Mouse (Mus musculus): ENCODE data around the gene Ndufa4l2. TPM values are rescaled to one million over a fixed set of nuclear protein-coding genes. Genes with fewer than 3 reads are reported as not detected.

Ndufa4l2 gene
- polyA plus RNA-seq, 1 experiment from 2014 or later: 14.8 TPM

- H3K27ac ChIP-seq: no peak overlapping the region
- peaks cover 73% of the 10 kb centered on the region for H3K4me1 ChIP-seq
- ATAC-seq: no peak
- H3K4me2 ChIP-seq: peak overlapping the region; percentile 89
- peak overlapping the region; percentile 70 for H3K4me3 ChIP-seq
- no peaks in the 10 kb centered on the region for H3K9me3 ChIP-seq (replicated peaks)
- 79% methylated on average over 37 of the region's 37 CpGs for WGBS (ENCODE audit: insufficient replicate concordance)
- H3K27me3 ChIP-seq (replicated peaks): peaks cover 52% of the 10 kb centered on the region
- peaks cover 42% of the 10 kb centered on the region for H3K36me3 ChIP-seq
- peak overlapping the region; percentile 82; the same call in 1 of the 2 replicates for H3K9ac ChIP-seq
Observed at GRCm38 (mm10) chr10:127519903-127520713, 5.3 kb downstream of the Ndufa4l2 start.

- Histone ChIP-seq H3K9ac (peak overlapping the region; percentile 82), H3K27me3 (replicated peaks) (peaks cover 52% of the 10 kb centered on the region)
Observed at GRCm38 (mm10) chr10:127520714-127521357, 6.1 kb downstream of the Ndufa4l2 start.

GRCm38 (mm10) chr10:127521611-127522080 lies 6.9 kb downstream of the Ndufa4l2 start:
- Histone ChIP-seq H3K4me2 (peak overlapping the region; percentile 89), H3K9ac (peak overlapping the region; percentile 82), H3K27ac (peak overlapping the region; percentile 85), H3K4me1 (peaks cover 70% of the 10 kb centered on the region), H3K9me3 (replicated peaks) (no peaks in the 10 kb centered on the region), H3K27me3 (replicated peaks) (peaks cover 54% of the 10 kb centered on the region), H3K36me3 (peaks cover 42% of the 10 kb centered on the region), H3K4me3 (peak overlapping the region; percentile 70)
- peak; percentile 72 for ATAC-seq
- WGBS (ENCODE audit: insufficient replicate concordance): 2% methylated on average over 12 of the region's 12 CpGs

More at GRCm38 (mm10) chr10:127520714-127521357, 6.1 kb downstream of the Ndufa4l2 start:
- peak overlapping the region; percentile 85 for H3K27ac ChIP-seq
- H3K4me3 ChIP-seq: peak overlapping the region; percentile 70
- no peaks in the 10 kb centered on the region for H3K9me3 ChIP-seq (replicated peaks)
- ATAC-seq: 0 out of 2 replicates have a peak, but pooled peaks have one; percentile 1
- H3K4me2 ChIP-seq: peak overlapping the region; percentile 89
- H3K4me1 ChIP-seq: peaks cover 70% of the 10 kb centered on the region
- 65% methylated on average over 20 of the region's 20 CpGs for WGBS (ENCODE audit: insufficient replicate concordance)
- peaks cover 42% of the 10 kb centered on the region for H3K36me3 ChIP-seq

- ATAC-seq: peak; percentile 64
- Histone ChIP-seq H3K4me2 (peak within 1 kb of the TSS; percentile 89), H3K4me1 (peaks cover 70% of the 10 kb centered on the region), H3K9ac (peak within 1 kb of the TSS; percentile 82), H3K27ac (peak within 1 kb of the TSS; percentile 85), H3K36me3 (peaks cover 38% of the 10 kb centered on the region), H3K4me3 (peak within 1 kb of the TSS; percentile 70), H3K27me3 (replicated peaks) (peaks cover 55% of the 10 kb centered on the region), H3K9me3 (replicated peaks) (no peaks in the 10 kb centered on the region)
- WGBS (ENCODE audit: insufficient replicate concordance): under 1% methylated on average over 21 of the region's 21 CpGs
Observed at GRCm38 (mm10) chr10:127522088-127522581, 7.4 kb downstream of the Ndufa4l2 start, which contains the start of gene Shmt2. TSS of gene Shmt2 (minus strand) at chr10:127522444.

GRCm38 (mm10) chr10:127524646-127525255 lies 10.0 kb downstream of the Ndufa4l2 start:
- Histone ChIP-seq H3K27ac (no peak overlapping the region), H3K9me3 (replicated peaks) (no peaks in the 10 kb centered on the region), H3K4me3 (no peak overlapping the region), H3K4me2 (no peak overlapping the region), H3K27me3 (replicated peaks) (peaks cover 71% of the 10 kb centered on the region), H3K4me1 (peaks cover 46% of the 10 kb centered on the region), H3K36me3 (peaks cover 12% of the 10 kb centered on the region), H3K9ac (no peak overlapping the region)
- WGBS (ENCODE audit: insufficient replicate concordance): 5% methylated on average over 23 of the region's 23 CpGs
- ATAC-seq: no peak

- 4% methylated on average over 26 of the region's 26 CpGs for WGBS (ENCODE audit: insufficient replicate concordance)
- Histone ChIP-seq H3K4me1 (peaks cover 38% of the 10 kb centered on the region), H3K27ac (no peak overlapping the region), H3K4me3 (peak overlapping the region; percentile 38), H3K36me3 (no peaks in the 10 kb centered on the region), H3K4me2 (peak overlapping the region; percentile 53), H3K9ac (no peak overlapping the region), H3K27me3 (replicated peaks) (peaks cover 84% of the 10 kb centered on the region), H3K9me3 (replicated peaks) (no peaks in the 10 kb centered on the region)
- ATAC-seq: no peak
Observed at GRCm38 (mm10) chr10:127526048-127526447, 11.3 kb downstream of the Ndufa4l2 start.

GRCm38 (mm10) chr10:127526681-127527080 lies 11.9 kb downstream of the Ndufa4l2 start:
- peak overlapping the region; percentile 38 for H3K4me3 ChIP-seq
- H3K4me2 ChIP-seq: peak overlapping the region; percentile 53
- 1% methylated on average over 26 of the region's 26 CpGs for WGBS (ENCODE audit: insufficient replicate concordance)
- H3K9ac ChIP-seq: no peak overlapping the region
- no peaks in the 10 kb centered on the region for H3K9me3 ChIP-seq (replicated peaks)
- peaks cover 32% of the 10 kb centered on the region for H3K4me1 ChIP-seq
- H3K36me3 ChIP-seq: no peaks in the 10 kb centered on the region
- ATAC-seq: 0 out of 2 replicates have a peak, but pooled peaks have one; percentile 8
- peaks cover 90% of the 10 kb centered on the region for H3K27me3 ChIP-seq (replicated peaks)
- no peak overlapping the region for H3K27ac ChIP-seq

GRCm38 (mm10) chr10:127527481-127527880 lies 12.7 kb downstream of the Ndufa4l2 start:
- ATAC-seq: no peak
- H3K9ac ChIP-seq: no peak overlapping the region
- WGBS (ENCODE audit: insufficient replicate concordance): 6% methylated on average over 17 of the region's 17 CpGs

GRCm38 (mm10) chr10:127530945-127531344 lies 16.2 kb downstream of the Ndufa4l2 start:
- WGBS (ENCODE audit: insufficient replicate concordance): 2% methylated on average over 17 of the region's 25 CpGs
- ATAC-seq: no peak
- Histone ChIP-seq H3K4me1 (peaks cover 32% of the 10 kb centered on the region), H3K9ac (no peak overlapping the region), H3K27ac (no peak overlapping the region), H3K4me3 (no peak overlapping the region), H3K9me3 (replicated peaks) (no peaks in the 10 kb centered on the region), H3K36me3 (no peaks in the 10 kb centered on the region), H3K4me2 (no peak overlapping the region), H3K27me3 (replicated peaks) (peaks cover 100% of the 10 kb centered on the region)

More at GRCm38 (mm10) chr10:127527481-127527880, 12.7 kb downstream of the Ndufa4l2 start:
- Histone ChIP-seq H3K27ac (no peak overlapping the region), H3K4me1 (peaks cover 30% of the 10 kb centered on the region), H3K27me3 (replicated peaks) (peaks cover 98% of the 10 kb centered on the region), H3K4me3 (no peak overlapping the region), H3K9me3 (replicated peaks) (no peaks in the 10 kb centered on the region), H3K4me2 (no peak overlapping the region), H3K36me3 (no peaks in the 10 kb centered on the region)

- H3K27ac ChIP-seq: no peak overlapping the region
- peaks cover 100% of the 10 kb centered on the region for H3K27me3 ChIP-seq (replicated peaks)
- peaks cover 26% of the 10 kb centered on the region for H3K4me1 ChIP-seq
- H3K4me3 ChIP-seq: no peak overlapping the region
- no peak for ATAC-seq
- 3% methylated on average over 4 of the region's 4 CpGs for WGBS (ENCODE audit: insufficient replicate concordance)
- H3K36me3 ChIP-seq: no peaks in the 10 kb centered on the region
- H3K9ac ChIP-seq: no peak overlapping the region
- no peak overlapping the region for H3K4me2 ChIP-seq
- H3K9me3 ChIP-seq (replicated peaks): no peaks in the 10 kb centered on the region
Observed at GRCm38 (mm10) chr10:127531548-127531947, 16.8 kb downstream of the Ndufa4l2 start.
